In genomic region chr1:156860266-156860665, GRCm38 (mm10) we compare ENCODE assay signal across 23 mouse cellular contexts. TPM values are rescaled to one million over a fixed set of nuclear protein-coding genes. Genes with fewer than 3 reads are reported as not detected.
DNase-seq lines count a peak whose midpoint lies in the region; ATAC-seq and TF ChIP-seq lines count a peak whose summit lies in the region.
"Had no signal": no experiment of that assay in that cellular context is flagged by ENCODE, and none has a peak within 500 bp of the region (broad histone marks: within the 10 kb centered on the region; RNA-seq: fewer than 3 reads in every experiment).

No protein-coding gene starts in this region.

- H3K4me3 ChIP-seq in megakaryocyte, embryonic 14.5 days (replicated peaks) = peak overlapping the region; percentile 53
- H3K4me3 ChIP-seq in cerebellum, adult 2 months (replicated peaks; ENCODE audit: insufficient read depth, low read depth, low read length) = no peak overlapping the region
- H3K4me3 ChIP-seq: embryonic facial prominence, embryonic 13.5 days; forebrain, embryonic 10.5 days; hindbrain, embryonic 12.5 days; lung, embryonic 15.5 days; midbrain, embryonic 13.5 days; stomach, embryonic 15.5 days had no signal

- no peak for TF ChIP-seq POLR2A in cerebellum, adult 2 months (IDR thresholded peaks at IDR 0.05; ENCODE audit: borderline replicate concordance, insufficient read depth, low read length)

- no peaks in the 10 kb centered on the region for H3K9me3 ChIP-seq in megakaryocyte, embryonic 14.5 days
- H3K9me3 ChIP-seq: embryonic facial prominence, embryonic 13.5 days; forebrain, embryonic 10.5 days; hindbrain, embryonic 12.5 days; lung, embryonic 15.5 days; midbrain, embryonic 13.5 days; stomach, embryonic 15.5 days had no signal

- no peaks in the 10 kb centered on the region for H3K27me3 ChIP-seq in megakaryocyte, embryonic 14.5 days (replicated peaks)
- no peaks in the 10 kb centered on the region for H3K27me3 ChIP-seq in cerebellum, adult 2 months (ENCODE audit: control insufficient read depth, insufficient read depth, low read length)
- H3K27me3 ChIP-seq: embryonic facial prominence, embryonic 13.5 days; hindbrain, embryonic 12.5 days; lung, embryonic 15.5 days; midbrain, embryonic 13.5 days; stomach, embryonic 15.5 days had no signal

- intact Hi-C loops in left cerebral cortex, postnatal 10 days (cut with DNase I) = no loop called here

- peaks cover 50% of the 10 kb centered on the region for H3K4me1 ChIP-seq in megakaryocyte, embryonic 14.5 days
- no peaks in the 10 kb centered on the region for H3K4me1 ChIP-seq in cerebellum, adult 2 months (ENCODE audit: control insufficient read depth, insufficient read depth, low read length)

- peaks cover 76% of the 10 kb centered on the region for H3K36me3 ChIP-seq in megakaryocyte, embryonic 14.5 days (replicated peaks; ENCODE audit: low read length)
- H3K36me3 ChIP-seq: hindbrain, embryonic 12.5 days; lung, embryonic 15.5 days; midbrain, embryonic 13.5 days; stomach, embryonic 15.5 days had no signal

- DNase-seq in 416B (ENCODE audit: low read depth) = peak; percentile 26
- DNase-seq in B cell, adult 2 months = peak; percentile 17
- DNase-seq in layer of hippocampus, adult 8-10 months (ENCODE audit: low spot score in 2 of 2) = no peak
- DNase-seq in left cerebral cortex, postnatal 10 days (ENCODE audit: extremely low spot score in 1 of 2, low spot score in 2 of 2) = no peak
- DNase-seq in cerebellum, adult 2 months = no peak
- DNase-seq: adrenal gland, adult 2 months; cerebellum, adult 11 months; cerebellum, adult 9-11 months; kidney, adult 9 months; kidney, postnatal 10 days; liver; lung, postnatal 36 days had no signal

- TF ChIP-seq CTCF in cerebellum, adult 2 months (IDR thresholded peaks at IDR 0.05; ENCODE audit: borderline replicate concordance, insufficient read depth, low read depth, low read length) = no peak

- peak; percentile 35 for ATAC-seq in common myeloid progenitor, adult 5-6 weeks (replicated peaks; ENCODE audit: low read depth, poor library complexity, severe bottlenecking)
- ATAC-seq in activated CD4-positive, CD25-positive, alpha-beta regulatory T cell, adult 4 months = no peak
- ATAC-seq: forebrain, embryonic 16.5 days; intestine, embryonic 16.5 days; midbrain, embryonic 13.5 days had no signal

- H3K27ac ChIP-seq in cerebellum, adult 2 months (ENCODE audit: insufficient read depth, low read length) = no peak overlapping the region
- H3K27ac ChIP-seq: embryonic facial prominence, embryonic 13.5 days; forebrain, embryonic 10.5 days; hindbrain, embryonic 12.5 days; lung, embryonic 15.5 days; midbrain, embryonic 13.5 days; stomach, embryonic 15.5 days had no signal

- WGBS in cerebellum, adult 2 months = 88% methylated on average over 8 of the region's 8 CpGs

RNA-seq across cellular contexts. Expression of gene Angptl1, which starts 21.9 kb away (rescaled TPM):
- not detected in 2 replicates for total RNA-seq in common myeloid progenitor, adult 5-6 weeks (2017)
- polyA plus RNA-seq in megakaryocyte, embryonic 14.5 days (2012; ENCODE audit: insufficient read depth, low replicate concordance) = not detected in 2 replicates
- total RNA-seq in layer of hippocampus, adult 8-10 months (2022) = 1 to 10 TPM in 3 of 4 experiments, under 1 TPM in 1; 0.73 to 1.6 (median 1.3) TPM
- 1 to 10 TPM in 1 of 2 experiments, under 1 TPM in 1; 0.81 to 1.0 TPM for total RNA-seq in left cerebral cortex, postnatal 10 days (2021)
- under 1 TPM; 0.74 to 0.83 TPM for polyA plus RNA-seq in activated CD4-positive, CD25-positive, alpha-beta regulatory T cell, adult 4 months (2017; shearing (Covaris generic))
- 0.28 and 0.32 TPM in 2 replicates for polyA plus RNA-seq in cerebellum, adult 2 months (2012; rRNA removed)

Comparison
In these comparisons a context has a peak if more than half of its experiments do, and no peak if none do; other contexts are left out.
1. DNase-seq: peak in 416B (single experiment) and B cell, adult 2 months (2 of 2); none in layer of hippocampus, adult 8-10 months (0 of 2), left cerebral cortex, postnatal 10 days (0 of 2) and cerebellum, adult 2 months (0 of 2).